ENCODE assay signal across 14 mouse cellular contexts in genomic region chr12:7870004-7870403, GRCm38 (mm10).
DNase-seq lines count a peak whose midpoint lies in the region; ATAC-seq lines count a peak whose summit lies in the region.
"Had no signal": no experiment of that assay in that cellular context is flagged by ENCODE, and none has a peak within 500 bp of the region (broad histone marks: within the 10 kb centered on the region; RNA-seq: fewer than 3 reads in every experiment).

No protein-coding gene starts in this region.

- H3K27me3 ChIP-seq in embryonic facial prominence, embryonic 11.5 days (ENCODE audit: control insufficient read depth, insufficient read depth, low read length), result no peaks in the 10 kb centered on the region
- H3K27me3 ChIP-seq in embryonic facial prominence, embryonic 10.5 days (replicated peaks; ENCODE audit: low read depth, poor library complexity, severe bottlenecking), result no peaks in the 10 kb centered on the region
- H3K27me3 ChIP-seq in neural tube, embryonic 15.5 days (replicated peaks), result no peaks in the 10 kb centered on the region
- H3K27me3 ChIP-seq: kidney, embryonic 15.5 days; liver, embryonic 15.5 days had no signal

- peak; percentile 8 for DNase-seq in embryonic facial prominence, embryonic 11.5 days (ENCODE audit: low spot score)
- no peak for DNase-seq in embryonic facial prominence, embryonic 10.5 days (ENCODE audit: low spot score)
- peak; percentile 12 for DNase-seq in kidney, adult 9 months
- DNase-seq in kidney, adult 11 months, result no peak
- DNase-seq in lung, postnatal 36 days, result peak; percentile 1
- DNase-seq in lung, adult 18-20 months, result no peak
- DNase-seq in ovary, postnatal 14 days (ENCODE audit: low spot score), result no peak
- DNase-seq: adrenal gland, postnatal 10 days; heart, postnatal 14 days; thymus, postnatal 25 days had no signal

- no peaks in the 10 kb centered on the region for H3K9me3 ChIP-seq in embryonic facial prominence, embryonic 11.5 days (replicated peaks; ENCODE audit: control insufficient read depth, low read length)
- H3K9me3 ChIP-seq in embryonic facial prominence, embryonic 10.5 days, result 0 out of 2 replicates have a peak, but pooled peaks cover under 1% of the 10 kb centered on the region
- H3K9me3 ChIP-seq in neural tube, embryonic 15.5 days (replicated peaks), result no peaks in the 10 kb centered on the region
- H3K9me3 ChIP-seq: kidney, embryonic 15.5 days; liver, embryonic 15.5 days had no signal

- no peaks in the 10 kb centered on the region for H3K36me3 ChIP-seq in embryonic facial prominence, embryonic 11.5 days (replicated peaks; ENCODE audit: control insufficient read depth, insufficient read depth, low read depth, low read length)
- no peaks in the 10 kb centered on the region for H3K36me3 ChIP-seq in embryonic facial prominence, embryonic 10.5 days (replicated peaks)
- no peaks in the 10 kb centered on the region for H3K36me3 ChIP-seq in neural tube, embryonic 15.5 days
- H3K36me3 ChIP-seq: kidney, embryonic 15.5 days; liver, embryonic 15.5 days had no signal

- no peak for ATAC-seq in embryonic facial prominence, embryonic 11.5 days (replicated peaks; ENCODE audit: insufficient number of reproducible peaks, low FRiP score, low TSS enrichment, low read depth)
- ATAC-seq in neural tube, embryonic 15.5 days (ENCODE audit: low FRiP score), result peak; percentile 57; the same call in 1 of the 2 replicates

- no peak overlapping the region for H3K9ac ChIP-seq in embryonic facial prominence, embryonic 11.5 days (replicated peaks; ENCODE audit: low read length)
- H3K9ac ChIP-seq in neural tube, embryonic 15.5 days (replicated peaks), result no peak overlapping the region
- H3K9ac ChIP-seq: kidney, embryonic 15.5 days; liver, embryonic 15.5 days had no signal

- WGBS in embryonic facial prominence, embryonic 11.5 days, result 75% methylated on average over 3 of the region's 3 CpGs
- WGBS in embryonic facial prominence, embryonic 10.5 days, result 81% methylated on average over 3 of the region's 3 CpGs
- 74% methylated on average over 3 of the region's 3 CpGs for WGBS in neural tube, embryonic 15.5 days

- H3K4me2 ChIP-seq in embryonic facial prominence, embryonic 11.5 days (ENCODE audit: low read depth, low read length), result no peak overlapping the region
- H3K4me2 ChIP-seq in neural tube, embryonic 15.5 days, result no peak overlapping the region
- H3K4me2 ChIP-seq: kidney, embryonic 15.5 days; liver, embryonic 15.5 days had no signal

- H3K4me1 ChIP-seq in embryonic facial prominence, embryonic 11.5 days (ENCODE audit: control insufficient read depth, insufficient read depth, low read length), result no peaks in the 10 kb centered on the region
- H3K4me1 ChIP-seq in embryonic facial prominence, embryonic 10.5 days, result no peaks in the 10 kb centered on the region
- no peaks in the 10 kb centered on the region for H3K4me1 ChIP-seq in neural tube, embryonic 15.5 days
- H3K4me1 ChIP-seq: kidney, embryonic 15.5 days; liver, embryonic 15.5 days had no signal

- no peak overlapping the region for H3K4me3 ChIP-seq in embryonic facial prominence, embryonic 11.5 days (ENCODE audit: low read depth, low read length)
- H3K4me3 ChIP-seq in embryonic facial prominence, embryonic 10.5 days, result no peak overlapping the region
- no peak overlapping the region for H3K4me3 ChIP-seq in neural tube, embryonic 15.5 days (replicated peaks)
- H3K4me3 ChIP-seq: erythroblast, embryonic 14.5 days; kidney, embryonic 15.5 days; liver, embryonic 15.5 days had no signal

- H3K27ac ChIP-seq in embryonic facial prominence, embryonic 11.5 days (replicated peaks; ENCODE audit: low read depth, low read length), result no peak overlapping the region
- no peak overlapping the region for H3K27ac ChIP-seq in embryonic facial prominence, embryonic 10.5 days (replicated peaks)
- H3K27ac ChIP-seq in neural tube, embryonic 15.5 days (replicated peaks), result no peak overlapping the region
- H3K27ac ChIP-seq: kidney, embryonic 15.5 days; liver, embryonic 15.5 days had no signal

Comparison
In these comparisons a context has a peak if more than half of its experiments do, and no peak if none do; other contexts are left out.
1. DNase-seq: peak in embryonic facial prominence, embryonic 11.5 days (single experiment), kidney, adult 9 months (single experiment) and lung, postnatal 36 days (single experiment); none in embryonic facial prominence, embryonic 10.5 days (single experiment), kidney, adult 11 months (single experiment), lung, adult 18-20 months (0 of 2) and ovary, postnatal 14 days (single experiment).